Mouse (Mus musculus) stomach, postnatal 0 days (tissue): ENCODE results near the gene Dnajb3.

Experiments used
- CTCF ChIP-seq: IDR thresholded peaks from 2 replicates; pipeline ENCODE4 v1.5.1; 2016; ENCODE audit warnings: antibody characterized with exemption, low read depth, mild to moderate bottlenecking, moderate library complexity
- EP300 ChIP-seq: optimal IDR thresholded peaks from 2 replicates; pipeline ENCODE3; 2016; ENCODE audit warnings: antibody characterized with exemption

- TF ChIP-seq CTCF, result no peak
- no peak for TF ChIP-seq EP300
Measured at GRCm38 (mm10) chr1:88231803-88232499, 26.4 kb upstream of the Dnajb3 start.
